Mouse (Mus musculus): ENCODE measurements at regions not wholly inside any gene's neighbourhood (a gene's known extent, or its start where the extent isn't known, plus 50 kb on each side); places are given as distances from the start of the nearest gene placed in this dataset.

DNA sequence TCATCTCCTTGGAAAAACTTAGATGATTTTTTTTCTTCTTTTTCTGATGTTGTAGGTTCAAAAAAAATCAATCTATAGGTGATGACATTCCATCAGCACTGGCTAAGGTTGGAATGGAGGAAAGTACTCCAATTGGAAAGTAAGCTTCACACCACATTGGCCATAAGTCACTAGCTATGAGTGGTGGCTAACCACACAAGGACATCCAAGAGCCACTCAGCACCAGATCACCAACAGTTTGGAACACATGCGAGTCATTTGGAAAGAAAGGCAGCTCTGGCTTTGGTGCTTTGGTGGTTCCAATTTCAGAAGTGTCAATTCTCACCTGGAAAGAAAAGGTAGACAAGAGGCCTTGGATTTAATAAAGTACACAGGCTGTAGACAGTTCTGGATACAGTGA lies 442.5 kb upstream of the Sel1l start:
- DNase-seq, result no peak

DNA sequence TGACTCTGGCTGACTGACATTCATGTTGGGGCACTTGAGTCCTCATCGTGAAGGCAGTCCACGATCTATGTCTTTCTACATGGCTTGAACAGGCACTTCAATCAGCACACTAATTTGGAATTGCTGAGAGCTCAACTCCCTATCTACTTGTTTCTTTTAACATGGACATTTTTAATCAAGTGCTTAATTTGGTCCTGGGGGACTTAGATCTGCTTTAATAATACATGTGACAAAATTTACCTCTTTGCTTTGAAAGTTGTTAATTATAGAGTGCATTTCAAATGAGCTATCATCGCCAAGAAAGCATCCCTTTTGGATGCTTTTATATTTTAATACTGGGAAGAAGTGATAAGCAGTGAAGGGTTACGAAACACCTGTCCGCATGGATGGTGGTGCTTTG lies 436.6 kb upstream of the Sel1l start:
- DNase-seq, result no peak

DNA sequence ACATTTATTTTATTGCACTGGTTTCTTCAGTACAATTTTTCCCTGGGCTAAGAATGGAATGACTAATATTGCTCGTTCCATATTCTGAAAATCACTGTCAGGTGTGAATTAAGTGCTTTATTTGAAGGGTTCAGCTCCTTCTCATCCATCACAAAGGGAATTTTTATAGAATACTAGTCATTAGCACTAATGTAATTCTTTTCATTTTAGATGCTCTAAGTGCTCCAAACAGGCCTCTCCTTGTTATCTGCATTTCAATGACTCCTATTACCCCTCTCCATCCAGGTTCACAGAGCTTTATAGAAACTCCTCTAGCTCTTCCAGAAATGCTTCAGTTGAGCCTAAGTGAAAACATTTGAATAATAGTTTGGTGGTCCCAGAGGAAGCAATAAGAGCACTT lies 431.5 kb upstream of the Sel1l start:
- no peak for DNase-seq

DNA sequence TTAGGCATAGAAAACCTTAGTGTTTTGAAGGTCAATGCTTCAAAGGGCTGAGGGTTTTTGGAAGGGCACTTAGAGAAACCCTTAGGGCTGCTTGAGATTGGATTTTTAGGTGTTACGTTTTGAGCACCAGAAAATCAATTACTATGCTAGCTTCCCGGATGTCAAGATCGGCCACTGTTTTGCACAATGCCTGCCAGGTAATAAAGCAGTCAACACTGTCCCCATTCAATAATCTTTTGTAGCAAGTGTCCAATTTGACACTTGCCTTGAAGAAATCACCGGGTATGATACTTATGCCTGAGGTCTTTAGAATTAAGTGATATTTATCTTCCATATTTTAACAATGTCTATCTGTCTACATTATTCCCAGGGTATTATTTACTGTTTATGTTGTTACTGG lies 403.0 kb upstream of the Sel1l start:
- no peak for DNase-seq

DNA sequence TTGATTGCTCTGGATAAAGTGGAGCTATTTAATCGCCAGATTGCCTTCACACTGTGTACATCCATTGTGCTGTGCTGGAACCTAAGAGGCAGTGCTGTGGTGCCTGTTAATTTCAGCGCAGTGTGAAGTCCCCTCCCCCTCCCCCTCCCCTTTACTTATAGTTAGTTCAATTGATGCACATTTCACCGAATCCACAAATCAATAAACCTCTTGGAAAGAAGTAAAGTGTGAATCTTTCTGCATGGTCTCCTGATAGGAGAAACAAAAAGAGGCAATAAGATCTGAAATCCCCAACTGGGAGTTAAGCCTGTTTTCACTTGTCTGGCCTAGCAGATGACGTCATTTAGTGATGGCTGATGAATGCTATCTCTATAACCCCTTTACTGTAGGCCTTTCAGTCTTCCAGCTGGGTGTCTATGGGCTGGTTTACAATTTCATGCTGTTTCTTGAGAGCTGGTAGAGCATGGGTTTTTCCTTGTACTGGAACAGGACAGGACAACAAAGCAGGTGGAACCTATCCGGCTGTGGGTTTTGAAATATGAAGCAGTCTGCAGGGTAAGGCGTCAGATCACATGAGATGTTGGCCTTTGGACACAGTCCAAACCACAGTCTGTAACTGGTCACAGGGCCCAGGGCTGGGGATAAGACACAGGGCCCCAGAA lies 398.0 kb upstream of the Sel1l start:
- no peak for DNase-seq

DNA sequence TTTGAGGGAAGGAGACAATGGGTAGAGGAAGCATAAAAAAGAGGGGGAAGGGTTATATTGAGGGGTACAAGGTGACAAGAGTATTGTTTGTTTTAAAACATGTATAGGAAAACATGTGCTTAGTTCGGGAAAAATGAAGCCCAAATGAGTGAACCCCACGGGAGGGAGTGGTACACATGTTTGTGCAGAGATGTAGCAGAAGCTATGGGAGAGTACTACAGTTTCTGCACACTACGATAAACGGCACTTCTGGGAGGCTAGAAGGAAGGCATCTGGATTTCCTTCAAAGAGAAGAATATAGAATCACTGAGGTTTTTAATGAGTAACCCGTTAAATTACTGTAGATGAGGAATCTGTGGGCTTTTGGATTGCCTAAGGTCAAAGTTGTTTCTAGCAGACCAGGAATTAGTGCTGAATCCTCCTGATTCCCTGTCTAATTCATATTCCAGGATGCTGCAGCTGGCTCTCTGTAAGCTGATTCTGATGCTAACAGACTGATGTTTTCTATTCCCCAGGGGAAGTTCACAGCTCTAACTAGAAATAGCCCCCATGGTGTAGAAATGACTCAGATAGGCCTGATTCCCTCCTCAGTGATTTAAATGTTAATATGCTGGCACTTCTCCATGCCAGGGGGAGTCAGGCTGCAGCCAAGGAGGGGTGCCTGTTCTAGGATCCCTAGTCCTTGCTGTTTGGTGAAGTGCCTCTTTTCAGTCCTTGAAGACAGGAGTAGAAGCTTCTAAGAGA lies 391.2 kb upstream of the Sel1l start:
- no peak for DNase-seq

DNA sequence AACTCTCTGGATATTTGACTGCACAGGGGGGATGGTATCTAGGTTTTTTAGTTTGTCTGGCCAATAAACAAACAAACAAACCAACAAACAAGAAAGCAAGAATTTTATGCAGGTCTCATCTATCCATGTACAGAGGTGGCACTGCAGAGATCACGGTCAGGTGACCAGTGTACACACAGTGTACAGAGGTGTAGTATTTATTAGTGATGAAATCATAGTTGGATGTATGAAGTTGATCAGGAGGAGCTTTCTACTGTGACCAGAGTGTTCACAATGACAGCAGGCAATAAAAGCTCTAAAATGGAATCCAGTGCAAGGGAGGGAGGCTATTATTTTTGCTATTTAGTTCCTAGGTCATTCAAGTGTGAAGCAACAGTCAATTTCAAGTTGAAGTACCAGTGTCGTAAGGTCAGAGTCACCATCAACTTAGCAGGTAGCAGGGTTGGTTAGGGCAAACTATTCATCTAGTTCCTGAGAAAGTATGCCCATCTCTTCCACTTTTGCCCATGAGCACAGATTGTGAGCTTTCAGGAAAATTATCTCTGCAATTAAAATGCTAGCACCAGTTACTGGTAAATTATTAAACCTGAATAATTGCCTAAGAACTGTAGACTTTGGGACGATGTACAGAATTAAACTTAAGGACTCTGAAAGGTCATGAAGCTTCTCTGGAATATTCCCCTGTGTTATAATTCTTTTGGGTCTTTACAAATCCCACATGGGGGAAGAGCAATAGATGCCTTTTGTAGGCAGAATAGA lies 384.9 kb upstream of the Sel1l start:
- DNase-seq, result no peak

DNA sequence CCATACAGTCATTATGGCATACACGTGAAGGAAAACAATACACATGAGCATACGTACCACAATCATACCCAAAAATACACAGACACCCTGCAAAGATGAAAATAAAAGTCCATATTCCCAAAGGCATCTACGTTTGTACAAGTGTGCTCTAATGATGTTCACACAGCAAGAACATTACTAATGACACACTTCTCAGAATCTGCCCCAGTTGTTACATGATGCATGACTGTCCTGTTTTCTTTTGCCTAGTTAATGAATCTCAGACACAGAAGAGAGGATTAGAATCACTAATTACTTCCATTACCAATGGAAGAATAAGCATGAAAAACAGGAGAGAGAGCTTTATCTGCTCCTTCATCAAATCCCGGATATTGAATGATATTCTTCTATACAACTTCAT lies 379.6 kb upstream of the Sel1l start:
- no peak for DNase-seq

DNA sequence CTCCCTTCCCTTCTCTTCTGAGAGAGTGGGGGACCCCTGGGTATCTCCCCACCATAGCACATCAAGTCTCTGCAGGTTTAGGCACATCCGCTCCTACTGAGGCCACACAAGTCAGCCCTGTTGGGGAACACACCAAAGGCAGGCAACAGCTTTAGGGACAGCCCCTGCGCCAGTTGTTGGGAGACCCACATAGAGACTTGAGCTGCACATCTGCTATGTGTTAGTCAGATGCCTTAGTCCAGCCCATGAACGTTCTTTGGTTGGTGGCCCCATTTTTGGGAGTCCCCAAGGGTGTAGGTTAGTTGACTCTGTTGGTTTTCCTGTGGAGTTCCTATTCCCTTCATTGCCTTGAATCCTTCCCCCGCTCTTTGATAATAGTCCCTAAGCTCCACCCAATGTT lies 354.4 kb upstream of the Sel1l start:
- DNase-seq, result no peak

DNA sequence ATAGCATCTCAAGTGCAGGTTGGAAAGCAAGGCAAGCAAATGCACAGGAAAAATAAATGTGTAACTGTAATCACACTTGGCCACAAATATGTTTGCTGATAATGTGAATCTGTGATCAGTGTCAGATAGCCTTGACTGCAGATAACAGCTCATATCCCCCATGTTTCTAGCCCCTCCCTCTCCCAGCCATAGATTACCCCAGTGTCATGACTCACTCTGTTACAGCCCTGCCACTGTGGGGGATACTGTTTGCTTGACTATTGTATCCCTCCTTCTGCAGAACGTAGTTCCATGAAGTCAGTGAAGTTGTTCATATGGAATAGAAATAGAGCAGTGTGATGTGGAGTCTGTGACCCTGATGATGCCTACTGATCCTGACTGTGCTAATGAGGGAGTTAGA lies 351.6 kb upstream of the Sel1l start:
- no peak for DNase-seq

DNA sequence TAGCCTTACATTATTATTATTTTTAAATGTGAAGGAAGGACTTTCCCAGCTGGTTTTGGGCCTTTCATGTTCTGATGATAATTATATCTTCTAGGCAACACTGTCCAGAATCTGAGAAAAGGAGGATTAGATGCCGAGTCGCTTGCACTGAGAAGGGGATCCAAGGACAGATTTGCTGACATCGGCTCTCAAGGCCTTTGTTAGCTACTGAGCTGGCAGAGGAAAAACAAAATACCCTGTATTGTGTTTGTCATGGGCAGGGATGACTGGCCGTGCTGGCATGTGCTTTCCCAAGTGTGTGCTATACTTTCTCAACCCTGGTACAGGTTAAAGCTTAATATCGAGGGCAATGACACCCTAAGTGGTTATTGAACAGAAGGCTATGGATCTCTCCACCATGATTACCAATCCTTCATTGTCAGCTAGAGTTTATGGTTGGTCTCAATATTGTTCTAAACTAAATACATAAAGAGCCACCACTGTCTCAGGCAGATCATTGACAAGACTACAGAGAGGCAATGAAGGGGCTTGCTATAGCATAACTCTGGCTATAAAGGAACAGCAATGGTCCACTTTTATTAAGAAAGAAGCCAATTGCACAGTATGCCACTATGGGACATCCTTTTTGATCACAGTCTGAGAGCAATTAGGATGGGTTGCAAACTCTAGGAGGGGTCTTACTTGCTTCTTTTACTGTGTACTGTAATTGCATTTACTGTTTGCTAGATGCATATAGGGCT lies 350.0 kb upstream of the Sel1l start:
- DNase-seq, result no peak

DNA sequence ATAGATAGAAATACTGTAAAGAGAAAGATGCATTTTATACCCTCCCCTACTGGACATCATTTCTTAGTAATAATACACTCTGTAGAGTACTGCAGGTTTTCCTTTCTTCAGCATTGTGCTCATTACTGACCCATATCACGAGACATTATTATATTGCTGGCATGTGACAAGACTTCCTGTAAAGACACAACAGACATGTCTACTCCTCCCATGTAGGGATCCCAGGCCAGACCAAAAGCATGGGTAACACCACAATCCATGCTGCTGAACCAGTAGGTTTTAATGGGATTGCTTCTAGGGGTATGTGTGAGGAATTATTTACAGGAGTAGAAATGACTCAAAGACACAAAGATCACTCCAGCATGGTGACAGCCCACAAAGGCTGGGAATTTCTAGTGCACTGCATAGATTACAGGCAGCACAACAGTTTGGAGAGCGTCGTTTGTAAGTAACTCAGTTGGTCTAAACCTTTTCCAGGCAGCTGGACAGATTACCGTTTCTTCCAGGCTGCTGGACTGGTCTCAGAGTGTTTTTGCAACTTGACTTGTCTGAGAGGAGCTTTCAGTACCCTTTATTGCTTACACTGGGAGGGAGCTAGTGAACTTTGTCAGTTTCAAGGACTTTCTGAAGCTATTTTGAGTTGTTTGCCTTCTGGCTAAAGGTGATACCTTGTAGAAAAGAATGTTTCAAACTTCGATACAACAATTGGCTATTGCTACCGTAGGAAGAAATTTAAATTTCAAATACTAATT lies 345.2 kb upstream of the Sel1l start:
- no peak for DNase-seq

DNA sequence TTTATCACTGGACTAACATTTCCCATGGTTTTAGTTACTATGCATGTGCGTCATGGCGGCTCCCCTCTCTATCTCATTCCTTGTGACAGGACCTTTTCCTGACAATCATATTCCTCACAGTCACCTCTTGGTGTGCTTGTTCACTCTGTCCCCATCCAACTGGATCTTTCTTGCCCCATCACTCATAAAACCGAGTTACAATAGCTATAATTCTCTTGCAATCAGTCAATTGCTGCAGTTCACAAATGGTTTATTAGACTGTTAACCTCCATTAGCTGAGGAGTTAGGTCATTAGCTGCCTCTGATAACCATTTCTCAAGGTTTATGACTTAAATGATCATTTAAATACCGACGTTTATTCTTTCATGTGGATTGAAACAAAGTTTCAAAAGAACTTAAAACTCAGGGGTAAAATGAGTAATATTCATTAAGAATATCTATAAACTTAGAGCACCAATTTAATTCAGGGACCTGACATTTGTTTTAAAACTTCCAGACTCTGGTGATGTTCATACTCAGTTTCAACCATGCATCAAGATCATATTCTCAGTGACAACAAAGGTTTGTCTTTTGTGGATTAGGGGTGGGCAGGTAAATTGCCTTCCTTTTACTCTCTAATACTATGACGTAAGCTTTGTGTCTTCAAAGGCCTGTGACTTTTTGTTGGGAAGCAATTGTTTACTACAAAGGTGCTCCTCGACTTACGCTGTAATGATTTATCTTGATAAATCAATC lies 344.4 kb upstream of the Sel1l start:
- no peak for DNase-seq

DNA sequence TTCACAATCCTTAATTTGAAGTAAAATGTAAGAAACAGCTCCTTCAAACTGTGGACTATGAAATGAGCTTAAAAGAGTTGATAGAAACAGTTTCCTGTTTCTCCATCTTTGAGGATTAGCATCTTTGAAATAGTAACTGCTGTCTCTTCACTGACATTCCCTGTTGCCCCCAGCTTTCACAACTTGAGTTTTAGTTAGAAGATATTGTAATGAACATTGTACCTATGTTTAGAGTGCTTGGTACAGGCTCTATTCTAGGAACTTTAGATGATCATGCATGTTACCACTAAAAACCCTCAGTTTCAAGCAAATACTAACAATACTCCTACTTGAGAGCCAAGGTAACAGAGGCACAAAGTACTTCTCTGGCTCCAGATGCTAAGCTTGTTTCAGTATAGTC lies 340.1 kb upstream of the Sel1l start:
- no peak for DNase-seq

DNA sequence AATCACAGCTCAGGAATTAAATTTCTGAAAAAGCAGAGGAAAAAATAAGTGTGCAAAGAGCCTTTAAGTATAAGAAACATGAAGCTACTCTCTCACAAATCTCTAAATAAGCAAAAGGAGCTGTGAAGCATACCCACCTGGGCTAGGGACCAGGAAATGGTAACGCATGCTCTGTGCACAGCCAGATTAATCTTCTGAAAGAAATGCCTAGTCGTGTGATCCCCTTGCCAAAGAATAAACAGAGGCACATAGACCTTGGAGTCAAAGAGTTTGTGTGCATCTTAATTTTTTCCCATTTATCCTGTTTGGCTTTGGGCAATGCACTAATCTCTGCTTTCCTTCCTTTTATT lies 338.2 kb upstream of the Sel1l start:
- DNase-seq, result no peak

DNA sequence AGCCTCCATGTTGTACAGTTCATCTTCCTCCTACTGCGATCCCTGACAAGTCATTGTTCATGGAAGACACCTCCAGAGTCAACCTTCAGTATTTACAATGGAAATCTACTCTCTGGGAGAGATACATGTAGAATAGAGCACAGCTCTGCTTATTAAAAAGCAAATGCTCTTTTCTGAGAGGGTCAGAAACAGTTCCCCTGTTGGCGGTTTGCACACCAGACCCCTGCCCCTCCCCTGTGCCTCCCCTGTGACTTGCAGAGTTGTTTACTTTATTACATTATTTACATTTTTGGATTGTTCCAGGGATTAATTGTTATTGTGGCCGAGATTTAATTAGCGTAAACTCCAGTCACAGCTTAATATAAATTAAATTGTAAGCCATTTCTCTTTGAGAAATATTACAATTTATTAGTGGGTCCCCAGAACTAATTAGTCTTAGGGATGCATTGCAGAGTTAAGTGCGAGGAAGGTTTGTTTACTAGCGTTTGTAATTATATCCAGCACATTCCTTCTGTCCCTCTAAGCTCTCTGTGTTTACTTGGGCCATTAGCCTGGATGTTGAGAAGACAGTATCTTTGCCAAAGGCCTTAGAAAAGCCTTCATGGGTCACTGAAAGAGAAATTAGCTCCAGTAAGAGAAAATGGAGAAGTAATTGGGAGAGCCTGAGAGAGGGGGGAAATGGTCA lies 337.6 kb upstream of the Sel1l start:
- DNase-seq, result no peak

DNA sequence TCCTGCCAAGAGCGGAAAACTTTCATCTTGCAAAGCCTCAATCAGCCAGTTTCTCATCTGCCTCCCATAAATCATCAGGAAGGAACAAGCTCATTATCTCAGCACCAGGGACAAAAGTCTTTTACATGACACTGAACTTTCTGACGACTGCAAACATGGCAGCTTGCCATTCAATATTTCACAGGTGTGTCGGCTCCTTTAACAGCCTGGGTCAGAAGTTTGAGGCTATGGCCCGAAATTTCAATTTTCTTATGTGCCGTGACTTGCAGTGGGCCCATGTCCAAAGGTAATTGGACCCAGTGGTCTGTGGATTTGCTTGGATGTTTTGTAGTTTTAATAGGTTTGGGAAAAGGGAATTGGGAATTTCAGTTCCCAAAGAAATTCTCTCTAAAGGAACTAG lies 330.3 kb upstream of the Sel1l start:
- no peak for DNase-seq

DNA sequence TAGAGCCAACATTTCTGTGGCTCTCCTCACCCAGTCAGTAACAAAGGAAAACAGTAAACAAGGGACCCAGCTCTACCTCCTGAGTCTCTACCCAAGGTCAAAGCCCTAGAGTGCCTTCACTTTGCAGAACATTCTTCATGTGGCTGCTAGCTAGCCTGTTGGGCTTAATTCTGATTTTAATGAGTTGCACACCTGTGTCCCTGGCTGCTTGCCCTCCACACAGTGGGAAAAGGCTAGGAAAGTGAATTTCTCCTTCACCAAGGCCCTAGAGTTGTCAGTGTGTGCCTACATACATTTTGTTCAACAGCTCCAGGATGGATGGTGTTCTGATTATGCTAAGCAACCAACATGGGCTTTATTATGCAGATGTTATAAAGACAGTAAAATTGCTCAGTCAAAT lies 307.8 kb upstream of the Sel1l start:
- DNase-seq, result no peak

DNA sequence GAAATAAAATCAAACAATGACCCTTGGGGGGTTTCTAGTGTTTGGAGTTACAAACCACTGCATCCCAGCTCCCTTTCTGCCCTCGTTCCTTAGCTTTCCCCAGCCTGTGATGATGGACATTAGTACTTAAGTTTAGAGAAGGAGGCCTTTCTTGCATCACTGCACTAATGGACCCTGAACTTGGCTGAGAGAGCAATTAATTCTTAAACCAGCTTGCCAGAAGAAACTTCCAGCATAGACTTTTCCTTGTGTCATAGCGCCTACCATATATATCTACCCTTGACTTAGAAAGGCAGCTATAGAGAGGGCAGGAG lies 303.9 kb upstream of the Sel1l start:
- no peak for DNase-seq

DNA sequence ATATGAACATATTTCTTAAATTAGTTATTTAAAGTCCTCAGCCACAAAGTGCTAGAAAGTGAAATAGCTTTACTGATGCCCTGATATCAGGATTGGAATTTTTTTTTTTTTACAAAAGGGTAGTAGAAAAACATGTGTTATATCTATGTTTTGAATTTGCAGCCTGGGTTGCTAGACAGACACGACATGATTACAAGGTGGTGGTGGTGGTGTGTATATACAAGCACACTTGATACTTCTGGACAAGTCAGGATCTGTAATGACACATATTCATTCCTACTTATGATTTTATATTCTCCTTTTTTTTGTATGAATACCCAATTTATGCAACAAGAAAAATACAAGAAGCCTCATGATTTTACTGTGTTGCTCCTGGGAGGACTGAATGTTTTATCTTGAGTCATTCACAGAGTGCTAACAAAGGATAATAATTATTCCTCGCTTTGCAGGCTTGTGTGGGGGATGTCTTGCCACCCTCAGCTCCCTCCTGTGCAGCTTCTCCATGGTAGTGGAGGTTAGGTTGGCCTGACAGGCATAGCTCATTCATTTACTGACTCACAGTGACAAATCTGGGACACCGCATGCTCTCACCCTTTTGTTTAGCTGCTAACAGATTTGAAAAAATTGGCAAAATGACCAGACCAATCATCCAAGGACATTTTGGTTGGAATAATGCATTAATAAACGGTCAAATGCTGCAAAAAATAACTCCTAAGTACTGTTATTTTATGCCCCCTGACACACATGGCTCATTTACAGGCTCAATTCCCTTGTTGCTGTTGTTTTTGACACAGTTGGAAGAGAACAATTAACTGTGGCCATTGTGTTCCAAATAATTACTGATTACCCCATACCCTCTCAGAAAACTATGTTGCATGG lies 303.3 kb upstream of the Sel1l start:
- DNase-seq, result no peak

DNA sequence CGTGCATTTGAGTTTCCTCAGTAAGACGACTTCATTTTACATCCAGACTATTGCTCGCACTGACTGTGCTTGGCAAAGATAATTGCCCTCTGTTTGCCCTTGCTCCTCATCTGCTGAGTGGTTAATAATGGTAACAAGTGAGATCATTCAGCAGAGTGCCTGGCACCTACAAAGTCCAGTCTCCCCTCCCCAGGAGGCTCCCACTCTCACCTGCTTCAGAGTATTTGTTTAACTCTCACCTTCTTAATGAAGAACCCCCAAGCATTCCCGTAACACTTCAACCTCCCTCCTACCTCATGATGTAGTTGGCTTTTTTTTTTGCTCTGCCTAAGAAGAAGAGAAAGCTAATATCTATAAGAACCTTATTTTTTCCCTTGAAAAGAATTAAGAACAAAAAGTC lies 288.6 kb upstream of the Sel1l start:
- no peak for DNase-seq

Data from thymus, postnatal 4 days (tissue).